Mouse (Mus musculus): ENCODE results near the gene Actg1. TPM values are rescaled to one million over a fixed set of nuclear protein-coding genes. Genes with fewer than 3 reads are reported as not detected.
"Not testable (repeated sequence)": the region's sequence is repeated elsewhere in the genome, so short reads cannot be mapped to it uniquely, and the experiment has no call there.

Gene Actg1
- polyA plus RNA-seq, 1 experiment from 2014 or later = 3,148 TPM

DNA sequence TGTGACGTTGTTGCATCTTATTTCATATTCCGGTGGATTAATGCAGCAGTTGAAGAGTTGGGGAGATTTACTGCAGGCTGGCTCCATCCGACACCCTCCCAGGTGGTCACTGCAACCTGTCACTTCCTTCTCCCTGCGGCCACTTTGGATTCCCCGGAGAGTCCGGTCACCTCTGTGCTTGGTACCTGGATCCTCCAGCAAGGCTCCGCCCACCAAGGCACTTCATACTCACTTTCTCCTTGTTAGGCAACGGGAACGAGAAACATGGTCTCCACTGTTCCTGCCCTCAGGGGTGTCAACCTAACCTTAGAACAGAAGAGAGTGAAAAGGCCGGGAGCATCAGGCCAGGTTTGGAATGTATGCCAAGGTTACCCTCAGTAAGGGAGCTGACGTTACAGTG is 2.4 kb upstream of the Actg1 start:
- WGBS = 14% methylated on average over 11 of the region's 11 CpGs

DNA sequence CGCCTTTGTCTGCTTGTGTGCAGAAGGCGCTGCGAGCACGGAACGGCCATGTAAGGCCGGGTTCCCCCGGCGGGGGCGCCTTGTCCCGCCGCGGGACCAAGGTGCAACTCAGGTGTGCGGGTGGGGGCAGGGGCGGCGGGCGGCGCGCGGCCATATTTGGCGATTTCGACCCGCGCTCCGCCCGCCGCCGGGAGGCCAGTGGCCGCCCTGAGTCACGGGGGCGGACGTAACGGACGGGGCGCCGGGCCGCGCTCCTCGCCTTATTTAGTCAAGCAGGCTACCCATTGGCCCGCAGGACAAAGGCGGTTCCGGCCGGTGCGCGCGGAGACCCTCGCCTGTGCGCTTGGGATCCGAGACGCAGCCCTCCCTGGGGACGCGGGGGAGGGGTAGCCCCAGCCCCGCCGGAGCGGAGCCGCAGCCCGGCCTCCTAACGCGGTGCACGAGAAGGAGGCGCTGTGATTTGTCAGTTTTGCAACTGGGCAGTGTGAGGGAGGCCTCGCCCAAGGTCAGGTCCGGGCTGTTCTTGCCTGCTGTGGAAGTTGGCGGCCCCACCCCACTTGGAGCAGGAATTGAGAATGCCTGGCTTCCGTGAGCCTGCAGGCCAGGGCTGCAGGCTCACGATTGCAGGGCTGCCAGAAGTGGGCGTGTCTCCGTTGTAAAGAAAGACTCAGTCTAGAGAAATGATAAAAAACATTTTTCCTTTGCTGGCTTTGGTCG is 1.8 kb upstream of the Actg1 start:
- ATAC-seq (ENCODE audit: insufficient number of reproducible peaks, insufficient read depth, low FRiP score, low TSS enrichment) = peak; percentile 73
- no peaks in the 10 kb centered on the region for H3K9me3 ChIP-seq
- H3K4me2 ChIP-seq (replicated peaks) = peak overlapping the region; percentile 92
- no peaks in the 10 kb centered on the region for H3K27me3 ChIP-seq
- 1% methylated on average over 68 of the region's 68 CpGs for WGBS
- H3K9ac ChIP-seq = peak overlapping the region; percentile 100
- peaks cover 37% of the 10 kb centered on the region for H3K4me1 ChIP-seq
- peak overlapping the region; percentile 100 for H3K4me3 ChIP-seq
- peaks cover 12% of the 10 kb centered on the region for H3K36me3 ChIP-seq
- H3K27ac ChIP-seq = peak overlapping the region; percentile 100

More for the DNA sequence above, 2.4 kb upstream of the Actg1 start:
- no peak for ATAC-seq (ENCODE audit: insufficient number of reproducible peaks, insufficient read depth, low FRiP score, low TSS enrichment)
- Histone ChIP-seq H3K4me3 (peak overlapping the region; percentile 100), H3K9ac (peak overlapping the region; percentile 100), H3K27ac (peak overlapping the region; percentile 100), H3K36me3 (peaks cover 9% of the 10 kb centered on the region), H3K4me1 (peaks cover 37% of the 10 kb centered on the region), H3K4me2 (replicated peaks) (peak overlapping the region; percentile 92), H3K27me3 (no peaks in the 10 kb centered on the region), H3K9me3 (no peaks in the 10 kb centered on the region)

DNA sequence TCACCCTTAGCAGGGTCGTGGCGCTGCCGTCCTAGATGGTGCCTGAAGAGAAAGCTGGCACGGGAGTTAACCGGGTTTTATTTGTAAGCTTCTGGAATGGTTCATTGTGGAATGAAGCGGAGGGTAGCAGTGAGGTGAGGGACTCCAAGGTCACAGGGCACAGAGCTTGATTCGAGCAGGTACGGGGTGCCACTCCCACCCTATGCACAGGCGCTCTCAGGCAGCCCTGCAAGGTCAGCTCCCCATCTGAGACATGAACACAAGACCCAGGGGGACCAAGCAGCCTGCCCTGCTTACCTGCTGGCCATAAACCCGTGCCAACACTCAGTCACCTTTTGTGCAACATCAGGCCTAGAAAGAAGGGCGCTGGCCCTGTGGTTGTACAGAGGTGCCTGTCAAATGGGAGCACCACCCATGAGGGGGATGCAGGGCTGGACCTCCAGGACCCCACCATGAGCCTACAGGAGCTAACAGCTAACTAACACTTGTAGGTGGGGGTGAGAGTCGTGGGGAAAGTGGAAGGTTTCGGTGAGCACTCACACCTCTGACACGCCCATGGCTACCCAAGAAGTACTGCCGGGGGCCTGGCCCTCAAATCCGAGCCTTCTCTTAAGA is 1.1 kb upstream of the Actg1 start:
- under 1% methylated on average over 16 of the region's 16 CpGs for WGBS
- Histone ChIP-seq H3K27me3 (no peaks in the 10 kb centered on the region), H3K4me1 (peaks cover 34% of the 10 kb centered on the region), H3K9me3 (no peaks in the 10 kb centered on the region), H3K9ac (peak overlapping the region; percentile 100), H3K27ac (peak overlapping the region; percentile 100), H3K4me3 (peak overlapping the region; percentile 100), H3K4me2 (replicated peaks) (peak overlapping the region; percentile 92), H3K36me3 (peaks cover 16% of the 10 kb centered on the region)
- 0 out of 2 replicates have a peak, but pooled peaks have one; percentile 3 for ATAC-seq (ENCODE audit: insufficient number of reproducible peaks, insufficient read depth, low FRiP score, low TSS enrichment)

DNA sequence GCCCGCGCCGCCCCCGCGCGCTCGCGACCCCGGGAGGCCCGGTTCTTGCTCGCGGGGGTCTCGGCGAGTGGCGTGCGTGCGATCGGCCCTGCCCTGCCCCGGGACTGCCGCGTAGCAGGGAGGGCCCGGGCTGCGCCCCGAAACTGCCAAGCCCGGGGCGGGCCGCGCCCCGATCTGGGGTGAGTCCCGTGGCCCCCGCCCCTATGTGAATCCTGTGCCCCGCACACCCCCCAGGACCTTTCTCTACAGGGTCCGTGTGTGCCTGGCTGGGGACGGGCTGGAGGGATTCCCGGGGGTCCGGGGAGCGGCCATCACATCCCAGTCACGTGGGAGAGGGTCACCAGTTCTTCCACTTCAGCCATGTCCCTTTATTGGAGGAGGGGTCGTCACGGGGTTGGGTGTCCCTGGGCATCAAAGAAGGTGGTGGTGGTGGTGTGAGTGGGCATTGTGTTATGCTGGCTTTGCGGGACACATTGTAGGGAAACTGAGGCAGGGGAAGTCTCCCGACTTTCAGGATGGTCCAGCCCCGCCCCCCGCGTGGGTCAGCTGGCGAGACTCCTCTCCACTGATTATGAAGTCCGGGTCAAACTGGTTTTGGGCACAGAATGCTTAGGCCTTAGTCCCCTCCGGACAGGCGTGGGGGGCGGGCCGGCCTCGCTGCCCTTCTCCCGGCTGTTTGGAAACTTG is 485 bp upstream of the Actg1 start:
- Histone ChIP-seq H3K4me2 (replicated peaks) (peak overlapping the region; percentile 92), H3K36me3 (peaks cover 16% of the 10 kb centered on the region), H3K9ac (peak overlapping the region; percentile 100), H3K27me3 (no peaks in the 10 kb centered on the region), H3K4me1 (peaks cover 34% of the 10 kb centered on the region), H3K9me3 (no peaks in the 10 kb centered on the region), H3K27ac (peak overlapping the region; percentile 100), H3K4me3 (peak overlapping the region; percentile 100)
- ATAC-seq (ENCODE audit: insufficient number of reproducible peaks, insufficient read depth, low FRiP score, low TSS enrichment) = peak; percentile 18; the same call in 1 of the 2 replicates
- 11% methylated on average over 50 of the region's 53 CpGs for WGBS

DNA sequence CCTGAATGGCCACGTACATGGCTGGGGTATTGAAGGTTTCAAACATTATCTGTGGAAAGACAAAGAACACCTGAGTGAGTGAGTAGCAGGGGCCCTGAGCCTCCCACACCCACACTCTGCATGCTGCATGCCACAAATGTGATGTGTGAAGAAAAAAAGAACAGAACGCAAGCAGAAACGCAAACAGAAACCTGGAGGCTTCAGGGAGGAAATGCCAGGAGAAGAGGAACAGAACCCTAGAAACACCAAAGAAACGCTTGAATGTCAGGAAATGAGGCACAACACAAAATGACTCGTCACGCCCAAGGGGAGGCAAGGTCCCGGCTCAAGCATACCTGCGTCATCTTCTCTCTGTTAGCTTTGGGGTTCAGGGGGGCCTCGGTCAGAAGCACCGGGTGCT is 1.0 kb downstream of the Actg1 start:
- ATAC-seq (ENCODE audit: insufficient number of reproducible peaks, insufficient read depth, low FRiP score, low TSS enrichment) = no peak

DNA sequence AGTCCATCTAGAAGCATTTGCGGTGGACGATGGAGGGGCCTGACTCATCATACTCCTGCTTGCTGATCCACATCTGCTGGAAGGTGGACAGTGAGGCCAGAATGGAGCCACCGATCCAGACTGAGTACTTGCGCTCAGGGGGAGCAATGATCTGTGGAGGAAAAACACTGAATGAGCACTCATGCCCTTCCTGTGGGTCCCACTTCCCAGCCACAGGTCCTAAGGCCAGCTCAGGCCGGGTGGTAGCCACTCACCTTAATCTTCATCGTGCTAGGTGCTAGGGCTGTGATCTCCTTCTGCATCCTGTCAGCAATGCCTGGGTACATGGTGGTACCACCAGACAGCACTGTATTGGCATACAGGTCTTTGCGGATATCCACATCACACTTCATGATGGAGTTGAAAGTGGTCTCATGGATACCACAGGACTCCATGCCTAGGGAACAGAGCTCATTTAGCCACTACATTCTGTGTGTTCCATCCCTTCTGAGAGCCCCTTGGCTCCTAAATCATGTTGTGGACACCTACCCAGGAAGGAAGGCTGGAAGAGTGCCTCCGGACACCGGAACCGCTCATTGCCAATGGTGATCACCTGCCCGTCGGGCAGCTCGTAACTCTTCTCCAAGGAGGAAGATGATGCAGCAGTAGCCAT is 1.8 kb downstream of the Actg1 start:
- Histone ChIP-seq H3K4me2 (replicated peaks) (peak overlapping the region; percentile 78), H3K27ac (0 out of 2 replicates have a peak overlapping the region, but pooled peaks have one; percentile 12), H3K4me1 (peaks cover 19% of the 10 kb centered on the region), H3K9ac (peak overlapping the region; percentile 68), H3K36me3 (peaks cover 16% of the 10 kb centered on the region), H3K4me3 (peak overlapping the region; percentile 49)
- H3K27me3 ChIP-seq; H3K9me3 ChIP-seq; ATAC-seq (ENCODE audit: insufficient number of reproducible peaks, insufficient read depth, low FRiP score, low TSS enrichment): not testable (repeated sequence)
- 63% methylated on average over 11 of the region's 13 CpGs for WGBS

More for the DNA sequence above, 1.0 kb downstream of the Actg1 start:
- Histone ChIP-seq H3K4me1 (peaks cover 24% of the 10 kb centered on the region), H3K9me3 (no peaks in the 10 kb centered on the region), H3K4me2 (replicated peaks) (peak overlapping the region; percentile 81), H3K27ac (peak overlapping the region; percentile 100), H3K4me3 (peak overlapping the region; percentile 100), H3K27me3 (no peaks in the 10 kb centered on the region), H3K36me3 (peaks cover 16% of the 10 kb centered on the region), H3K9ac (peak overlapping the region; percentile 100)
- 6% methylated on average over 10 of the region's 10 CpGs for WGBS

DNA sequence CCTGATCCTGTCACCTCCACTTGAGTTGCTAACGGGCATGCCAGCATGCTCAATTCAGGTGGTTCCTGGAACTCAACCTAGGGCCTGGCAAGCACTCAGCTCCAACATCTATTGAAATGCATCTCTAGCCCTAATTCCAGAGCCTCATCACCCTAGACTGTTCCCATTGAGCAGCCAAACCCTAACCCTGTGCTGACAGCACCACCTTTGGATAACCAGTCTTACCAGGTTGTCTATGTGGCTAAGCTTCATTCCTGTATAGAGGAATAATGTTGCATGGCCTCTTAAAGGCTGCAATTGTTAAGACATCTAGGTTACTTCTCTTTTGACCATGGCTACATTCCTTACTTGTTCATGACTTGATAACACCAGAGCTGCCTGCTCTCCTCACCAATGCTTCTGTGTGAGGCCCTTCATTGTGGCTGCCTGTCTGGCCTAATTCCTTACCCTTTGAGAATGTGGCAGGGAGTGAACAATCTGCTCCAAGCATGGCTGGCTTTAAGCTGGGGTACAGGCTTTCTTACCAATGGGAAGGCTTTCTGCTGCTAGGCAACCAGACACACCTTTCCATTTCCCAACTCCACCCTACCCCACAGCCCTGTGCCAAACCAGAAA is 3.2 kb downstream of the Actg1 start:
- ATAC-seq (ENCODE audit: insufficient number of reproducible peaks, insufficient read depth, low FRiP score, low TSS enrichment) = no peak
- Histone ChIP-seq H3K36me3 (peaks cover 16% of the 10 kb centered on the region), H3K27me3 (no peaks in the 10 kb centered on the region), H3K4me1 (peaks cover 9% of the 10 kb centered on the region), H3K9ac (0 out of 2 replicates have a peak overlapping the region, but pooled peaks have one; percentile 38), H3K4me2 (replicated peaks) (peak overlapping the region; percentile 45), H3K27ac (0 out of 2 replicates have a peak overlapping the region, but pooled peaks have one; percentile 9), H3K4me3 (peak overlapping the region; percentile 23), H3K9me3 (no peaks in the 10 kb centered on the region)
- 22% methylated on average over 1 of the region's 1 CpGs for WGBS

DNA sequence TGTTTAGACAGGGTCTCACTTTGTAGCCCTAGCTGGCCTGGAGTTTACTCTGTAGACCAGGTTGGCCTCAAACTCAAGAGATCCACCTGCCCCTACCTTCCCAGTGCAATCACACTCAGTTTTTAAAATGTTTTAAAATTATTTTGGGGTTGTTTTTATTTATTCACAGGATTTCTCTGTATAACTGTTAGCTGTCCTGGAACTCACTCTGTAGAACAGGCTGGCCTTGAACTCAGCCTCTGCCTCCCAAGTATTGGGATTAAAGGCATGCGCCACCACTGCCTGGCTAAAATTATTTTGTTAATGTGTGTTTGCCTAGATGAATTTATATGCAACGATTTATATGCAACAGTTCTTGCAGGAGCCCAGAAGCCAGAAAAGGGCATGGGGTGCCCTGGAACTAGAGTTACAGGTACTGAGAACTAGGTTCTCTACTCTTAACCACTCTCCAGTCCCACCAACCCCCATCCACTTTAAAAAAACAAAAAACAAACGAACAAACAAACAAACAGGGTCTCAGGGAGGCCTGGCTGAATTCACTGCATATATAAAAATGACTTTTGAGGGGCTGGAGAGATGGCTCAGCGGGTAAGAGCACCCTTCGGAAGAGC is 3.9 kb downstream of the Actg1 start:
- H3K9ac ChIP-seq = no peak overlapping the region
- 0 out of 2 replicates have a peak overlapping the region, but pooled peaks have one; percentile 54 for H3K27ac ChIP-seq
- no peaks in the 10 kb centered on the region for H3K27me3 ChIP-seq
- H3K4me2 ChIP-seq (replicated peaks) = no peak overlapping the region; the same call in 1 of the 2 replicates
- peaks cover 16% of the 10 kb centered on the region for H3K36me3 ChIP-seq
- WGBS = 49% methylated on average over 5 of the region's 5 CpGs
- no peak overlapping the region for H3K4me3 ChIP-seq
- no peaks in the 10 kb centered on the region for H3K9me3 ChIP-seq
- peaks cover 7% of the 10 kb centered on the region for H3K4me1 ChIP-seq
- no peak for ATAC-seq (ENCODE audit: insufficient number of reproducible peaks, insufficient read depth, low FRiP score, low TSS enrichment)

DNA sequence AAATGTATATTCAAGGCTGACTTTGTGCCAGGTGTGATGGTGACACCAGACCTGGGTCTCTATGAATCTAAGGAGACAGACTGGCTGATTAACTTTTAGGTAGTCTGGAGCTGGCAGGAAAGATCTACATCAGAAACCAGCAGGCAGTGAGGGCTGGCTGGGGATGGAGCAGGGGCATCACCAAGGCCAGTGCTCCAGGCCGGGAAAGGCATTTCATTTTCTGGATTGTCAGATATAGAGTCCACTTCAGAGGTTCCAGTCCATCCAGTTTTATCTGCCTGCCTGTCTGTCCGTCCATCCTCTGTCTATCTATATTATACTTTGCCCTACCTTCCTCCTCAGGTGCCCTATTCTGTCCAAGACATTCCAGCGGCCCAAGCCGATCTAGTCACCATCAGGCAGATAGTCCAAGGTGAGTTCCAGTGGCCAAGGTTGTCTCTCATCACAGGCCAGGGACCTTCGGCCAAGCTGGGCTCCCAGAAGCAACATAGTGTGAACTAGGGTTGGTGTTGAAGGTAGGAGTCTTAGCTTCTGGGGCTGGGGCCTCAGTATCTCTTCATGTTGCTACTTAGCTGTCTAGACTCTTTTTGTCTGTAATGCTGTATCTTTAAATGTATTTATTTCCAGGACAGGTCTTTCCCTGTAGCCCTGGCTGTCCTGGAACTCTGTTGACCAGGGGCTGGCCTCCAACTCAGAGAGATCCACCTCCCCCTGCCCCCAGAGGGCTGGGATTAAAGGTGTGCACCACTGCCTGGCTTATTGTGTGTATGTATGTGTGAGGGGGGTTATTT is 4.6 kb downstream of the Actg1 start:
- H3K9me3 ChIP-seq = no peaks in the 10 kb centered on the region
- WGBS = 71% methylated on average over 5 of the region's 5 CpGs
- H3K4me2 ChIP-seq (replicated peaks) = no peak overlapping the region
- H3K4me3 ChIP-seq = no peak overlapping the region
- no peak overlapping the region for H3K9ac ChIP-seq
- H3K27me3 ChIP-seq = no peaks in the 10 kb centered on the region
- H3K27ac ChIP-seq = peak overlapping the region; percentile 54; the same call in 1 of the 2 replicates
- peaks cover 16% of the 10 kb centered on the region for H3K36me3 ChIP-seq
- peaks cover 6% of the 10 kb centered on the region for H3K4me1 ChIP-seq
- no peak for ATAC-seq (ENCODE audit: insufficient number of reproducible peaks, insufficient read depth, low FRiP score, low TSS enrichment)

DNA sequence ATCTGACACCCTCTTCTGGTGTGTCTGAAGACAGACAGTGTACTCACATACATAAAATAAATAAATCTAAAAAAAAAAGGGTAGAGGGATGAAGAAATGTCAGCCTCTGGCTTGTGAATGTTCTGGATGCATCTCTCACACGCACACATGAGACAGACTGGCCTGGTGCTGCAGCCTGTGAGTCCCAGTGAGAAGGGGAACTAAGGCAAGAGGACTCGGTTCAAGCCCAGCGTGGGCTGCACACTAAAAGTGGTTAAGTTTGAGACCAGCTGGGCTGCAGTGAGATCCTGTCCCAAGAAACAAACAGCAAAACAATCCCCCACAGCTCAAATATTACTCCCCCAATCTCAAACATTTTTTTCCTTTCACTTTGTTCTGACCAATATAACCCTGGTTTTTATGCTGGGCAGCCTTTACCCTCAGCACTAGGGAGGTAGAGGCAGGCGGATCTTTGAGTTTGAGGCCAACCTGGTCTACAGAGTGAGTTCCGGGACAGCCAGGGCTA is 5.6 kb downstream of the Actg1 start:
- 88% methylated on average over 5 of the region's 5 CpGs for WGBS
- H3K9me3 ChIP-seq = no peaks in the 10 kb centered on the region

More for the DNA sequence above, 5.6 kb downstream of the Actg1 start:
- H3K27me3 ChIP-seq = no peaks in the 10 kb centered on the region
- peaks cover 6% of the 10 kb centered on the region for H3K4me1 ChIP-seq
- H3K4me3 ChIP-seq = no peak overlapping the region
- no peak overlapping the region for H3K9ac ChIP-seq
- peaks cover 16% of the 10 kb centered on the region for H3K36me3 ChIP-seq
- ATAC-seq (ENCODE audit: insufficient number of reproducible peaks, insufficient read depth, low FRiP score, low TSS enrichment) = no peak
- H3K27ac ChIP-seq = no peak overlapping the region
- no peak overlapping the region for H3K4me2 ChIP-seq (replicated peaks)

Measured in embryonic facial prominence, embryonic 12.5 days (tissue).